Mouse (Mus musculus) left cerebral cortex, postnatal 4 days (tissue): Measurements from ENCODE around the gene Ttc23. TPM values are rescaled to one million over a fixed set of nuclear protein-coding genes. Genes with fewer than 3 reads are reported as not detected.

Experiments
- DNase-seq: peaks from one replicate; pipeline ENCODE4 v3.0.0-alpha.2; 2022
- intact Hi-C: fragments of 180-260 bp; cut with DNase I; formaldehyde crosslinking; loops from one replicate; pipeline ENCODE4 v1.15.1; 2025
- total RNA-seq, 2 experiments: library from RNA; stranded (reverse); gene quantifications; 2 replicates each; pipeline ENCODE4 v1.2.3; 2021

Ttc23 gene
- total RNA-seq, 2 experiments from 2014 or later, result 8.7 to 9.6 TPM

DNA sequence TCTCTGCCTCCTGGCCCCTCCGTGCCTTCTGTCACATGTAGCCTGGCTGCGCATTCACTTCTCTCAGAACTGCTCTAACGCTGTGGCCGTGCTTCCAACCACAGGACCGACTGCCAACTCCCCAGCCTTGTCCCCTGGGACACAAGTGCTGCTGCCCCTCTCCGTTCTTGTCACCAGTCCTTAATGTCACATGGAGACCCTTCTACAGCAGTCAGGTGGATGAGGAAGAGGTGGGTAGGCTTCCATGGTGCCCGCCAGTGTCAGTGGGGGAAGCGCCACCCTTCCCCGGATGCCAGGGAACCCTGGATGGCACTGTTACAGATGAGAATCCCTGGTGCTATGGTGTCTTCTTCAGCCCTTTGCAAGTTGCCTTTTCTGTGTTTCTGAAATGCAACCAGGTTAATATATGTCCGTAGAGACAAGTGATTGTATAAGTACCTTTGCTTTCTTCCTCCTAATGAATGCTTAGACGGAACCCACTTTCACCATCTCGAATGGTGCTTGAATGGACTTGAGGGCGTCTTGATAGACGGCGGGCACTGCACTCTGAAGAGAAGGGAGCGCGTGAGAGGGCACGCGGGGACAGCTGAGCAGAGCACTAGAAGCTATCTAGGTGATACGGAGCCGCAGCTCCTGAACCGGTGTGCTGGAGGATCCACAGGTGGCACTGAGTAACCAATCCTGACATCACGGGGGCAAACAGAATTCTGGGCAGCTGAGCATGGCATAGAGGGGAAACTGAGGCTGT, 45.8 kb downstream of the Ttc23 start:
- DNase-seq, result no peak
- intact Hi-C loops, result no loop called here

DNA sequence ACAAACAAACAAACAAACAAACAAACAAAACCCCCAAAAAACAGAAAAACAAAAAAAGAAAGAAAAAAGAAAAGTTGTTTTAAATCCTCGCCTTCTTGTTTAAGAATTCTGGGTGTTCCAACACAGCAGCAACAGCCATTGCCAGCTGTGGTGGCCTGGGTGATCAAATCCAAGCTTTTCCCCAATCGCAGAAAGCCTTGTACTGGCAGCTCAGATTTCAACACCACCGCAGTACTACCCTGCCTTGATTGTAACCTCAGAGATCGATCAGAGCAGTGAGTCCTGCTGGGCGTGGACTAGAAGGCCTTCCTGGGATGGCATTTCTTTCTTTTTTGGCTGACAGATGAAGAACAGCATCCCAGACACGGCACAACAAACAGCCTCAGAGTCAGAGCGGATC, 48.7 kb downstream of the Ttc23 start:
- no peak for DNase-seq
- intact Hi-C loops, result no loop called here

DNA sequence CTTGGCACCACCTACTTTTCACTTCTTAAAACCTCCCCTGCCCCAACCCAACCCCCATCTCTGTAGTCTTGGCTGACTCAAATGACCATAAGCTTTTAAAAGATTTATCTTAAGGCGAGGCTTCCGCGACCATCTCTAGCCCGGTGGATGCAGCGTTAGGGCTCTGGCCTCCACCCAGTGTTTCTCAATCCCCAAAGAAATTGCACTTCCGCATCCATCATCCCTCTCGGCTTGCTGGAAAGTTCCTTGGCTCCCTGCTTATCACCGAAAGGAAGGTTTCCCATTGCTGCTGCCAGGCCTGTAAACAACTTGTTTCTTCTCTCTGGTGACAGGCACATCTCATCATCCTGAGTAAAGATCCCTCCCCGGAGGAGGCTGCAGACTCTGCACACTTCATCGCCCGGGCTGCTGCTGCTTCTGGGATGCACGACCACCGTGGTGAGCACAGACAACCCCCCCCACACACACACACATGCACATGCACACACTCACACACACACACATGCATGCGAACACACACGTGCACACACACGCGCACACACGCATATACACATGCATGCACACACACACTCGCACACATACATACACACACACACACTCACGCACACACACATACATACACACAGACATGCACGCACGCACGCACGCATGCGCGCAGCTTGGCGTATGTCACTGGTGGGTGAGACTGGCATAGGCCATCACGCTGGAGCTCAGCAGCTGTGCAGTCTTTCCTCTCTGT, 50.9 kb downstream of the Ttc23 start:
- intact Hi-C loops, result no loop called here
- DNase-seq, result no peak

DNA sequence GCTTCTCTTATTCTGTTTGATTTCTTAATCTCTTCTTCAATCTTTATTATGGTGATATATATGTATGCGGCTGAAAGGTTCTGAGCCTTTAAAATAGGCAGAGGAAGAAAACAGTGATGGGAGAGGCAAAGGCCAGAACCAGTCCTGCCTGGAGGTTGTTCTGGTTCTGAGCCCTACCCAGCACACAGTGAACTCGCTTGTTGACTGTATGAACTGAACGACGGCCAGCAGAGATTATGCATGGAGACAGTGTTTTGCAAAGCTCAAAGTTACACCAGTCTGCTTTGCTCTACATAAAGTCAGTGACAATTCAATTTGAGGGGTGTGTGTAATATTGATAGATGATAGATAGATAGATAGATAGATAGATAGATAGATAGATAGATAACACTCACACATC, 52.1 kb downstream of the Ttc23 start:
- no peak for DNase-seq
- intact Hi-C loops, result no loop called here

DNA sequence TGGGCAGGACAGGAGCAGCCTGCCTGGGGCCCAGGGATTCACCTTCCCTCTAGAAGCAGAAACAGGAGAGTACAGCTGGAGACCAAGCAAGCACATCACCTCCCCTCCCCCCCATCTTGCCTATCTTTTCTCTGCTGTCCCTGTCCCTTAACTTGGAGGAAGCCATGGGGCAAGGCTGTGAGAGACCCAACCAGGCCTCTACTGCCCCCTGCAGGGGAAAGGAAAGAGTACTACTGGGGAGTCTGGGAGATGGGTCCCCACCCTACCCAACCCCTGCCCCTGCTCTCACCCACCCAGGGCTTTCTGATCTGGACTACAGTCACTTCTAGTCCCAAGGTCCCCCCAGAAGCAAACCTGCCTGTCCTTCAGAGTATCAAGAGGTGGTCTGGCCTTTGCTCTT, 53.6 kb downstream of the Ttc23 start:
- peak; percentile 39 for DNase-seq
- intact Hi-C loops, result no loop called here

DNA sequence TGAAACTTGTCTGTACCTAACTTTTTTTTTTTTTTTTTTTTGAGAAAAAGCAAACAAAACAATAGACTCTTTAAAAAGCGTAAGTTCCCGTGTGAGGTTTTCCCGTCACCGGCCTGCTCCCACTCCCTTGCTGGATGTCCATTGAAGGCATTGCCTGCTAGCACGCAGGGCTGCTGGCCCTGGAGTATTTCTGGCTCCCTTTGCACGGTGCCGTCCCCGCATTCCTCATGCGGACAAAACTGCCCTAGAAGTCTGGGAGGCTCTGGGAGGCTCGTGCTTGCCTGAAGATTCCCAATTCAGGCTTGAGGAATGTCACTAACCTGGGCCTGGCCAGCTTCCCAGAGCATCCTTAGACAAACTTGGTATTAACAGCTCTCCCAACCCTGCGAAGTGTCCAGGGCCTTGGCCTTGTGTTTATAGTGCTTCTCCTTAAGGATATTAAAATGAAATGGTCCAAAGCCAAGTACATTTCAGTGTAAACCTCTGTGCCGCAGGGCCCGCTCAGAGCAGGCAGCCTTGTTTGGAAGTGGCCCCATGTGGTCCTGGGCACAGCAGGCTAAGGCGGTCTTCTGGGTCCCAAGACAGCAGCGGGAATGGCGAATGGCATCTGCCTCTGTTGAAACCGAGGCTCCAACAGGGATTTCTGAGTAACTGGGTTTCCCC, 54.2 kb downstream of the Ttc23 start:
- intact Hi-C loops, result no loop called here

DNA sequence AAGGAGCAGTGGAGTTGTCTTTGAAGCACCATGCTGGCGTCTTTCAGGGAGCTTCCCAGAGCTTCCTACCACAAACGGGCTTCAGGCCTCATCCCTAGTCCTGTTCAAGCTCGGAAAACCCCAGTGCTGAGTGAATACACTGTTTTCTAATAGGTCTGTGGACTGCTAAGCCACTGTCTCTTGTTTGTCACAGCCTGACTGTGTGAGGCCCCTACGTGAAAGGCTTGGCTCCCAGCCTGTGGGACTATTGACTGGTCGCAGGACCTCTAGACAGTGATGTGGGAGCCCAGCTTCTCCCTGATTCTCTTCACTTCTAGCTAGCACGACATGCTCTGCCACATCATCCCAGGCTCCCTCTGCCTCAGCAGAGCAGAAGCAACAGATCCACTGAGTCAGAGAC, 61.0 kb downstream of the Ttc23 start:
- intact Hi-C loops, result no loop called here
- DNase-seq, result no peak

More for the DNA sequence above, 54.2 kb downstream of the Ttc23 start:
- DNase-seq, result no peak

DNA sequence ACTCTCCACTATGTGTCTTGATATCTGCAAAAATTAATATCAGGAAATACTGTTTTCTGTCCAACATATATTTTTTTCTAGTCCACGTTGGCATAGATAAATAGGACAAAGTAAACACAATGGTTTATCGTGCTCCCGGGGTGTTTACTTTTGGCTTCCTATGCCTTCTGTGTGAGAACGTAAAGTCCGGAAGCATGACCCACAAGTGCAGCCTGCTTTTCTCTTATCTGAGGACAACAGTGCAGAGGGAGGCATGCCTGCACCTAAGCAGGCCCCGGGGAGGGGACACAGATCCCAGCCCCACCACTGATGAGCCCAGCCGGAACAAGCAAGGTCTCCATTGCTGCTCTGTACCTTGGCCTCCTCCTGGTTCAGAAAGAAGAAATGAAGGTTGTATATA, 63.0 kb downstream of the Ttc23 start:
- intact Hi-C loops, result no loop called here
- DNase-seq, result no peak

DNA sequence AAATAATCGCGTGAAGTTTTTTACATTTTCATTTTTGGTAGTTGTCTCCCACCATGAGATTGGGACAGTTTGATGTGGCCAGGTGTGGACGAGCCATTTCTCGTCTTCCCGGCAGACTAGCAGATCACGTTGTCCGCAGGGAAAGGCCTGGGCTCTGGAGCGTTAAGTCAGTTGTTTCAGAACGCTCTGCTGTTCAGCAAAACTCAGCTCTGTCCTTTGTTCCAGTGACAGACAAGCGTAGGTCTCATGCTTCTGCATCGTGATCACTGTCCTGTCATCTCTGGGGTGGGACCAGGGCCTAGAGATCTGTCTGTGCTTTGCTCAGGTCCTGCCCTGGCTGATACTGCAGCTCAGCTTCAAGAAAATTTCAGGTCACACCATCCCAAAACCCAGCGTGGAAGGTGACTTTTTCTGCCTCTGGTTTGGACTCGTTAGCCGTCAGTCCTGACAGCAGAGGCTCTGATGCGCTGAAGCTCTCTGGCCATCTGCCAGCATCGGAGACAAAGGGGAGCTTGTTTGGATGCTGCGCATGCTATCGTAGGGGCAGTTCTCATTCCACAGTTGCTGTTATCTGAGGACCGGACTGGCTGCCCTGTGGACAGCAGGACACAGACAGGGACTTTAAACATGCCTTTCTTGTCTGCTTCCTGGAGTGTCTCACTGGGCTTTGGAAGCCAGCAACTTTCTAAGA, 66.8 kb downstream of the Ttc23 start:
- intact Hi-C loops, result no loop called here
- DNase-seq, result peak; percentile 78

DNA sequence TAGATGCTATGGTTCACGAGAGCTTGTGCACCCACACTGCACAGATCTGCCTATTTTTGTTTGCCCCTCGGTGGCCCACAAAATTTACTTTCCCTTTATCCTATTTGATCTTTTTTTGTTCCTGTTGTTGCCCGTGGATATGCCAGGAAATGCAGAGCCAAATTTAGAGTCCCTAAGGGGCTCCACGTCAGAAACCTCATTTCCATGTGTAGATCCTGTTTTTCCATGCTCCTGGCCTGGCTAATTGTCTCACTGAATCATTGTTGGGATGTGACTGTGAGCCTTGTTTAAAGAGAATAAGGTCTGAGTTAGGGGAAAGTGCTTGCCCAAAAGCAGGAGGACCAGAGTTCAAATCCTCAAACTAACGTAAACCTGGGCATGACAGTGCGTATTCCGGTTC, 68.0 kb downstream of the Ttc23 start:
- intact Hi-C loops, result no loop called here

DNA sequence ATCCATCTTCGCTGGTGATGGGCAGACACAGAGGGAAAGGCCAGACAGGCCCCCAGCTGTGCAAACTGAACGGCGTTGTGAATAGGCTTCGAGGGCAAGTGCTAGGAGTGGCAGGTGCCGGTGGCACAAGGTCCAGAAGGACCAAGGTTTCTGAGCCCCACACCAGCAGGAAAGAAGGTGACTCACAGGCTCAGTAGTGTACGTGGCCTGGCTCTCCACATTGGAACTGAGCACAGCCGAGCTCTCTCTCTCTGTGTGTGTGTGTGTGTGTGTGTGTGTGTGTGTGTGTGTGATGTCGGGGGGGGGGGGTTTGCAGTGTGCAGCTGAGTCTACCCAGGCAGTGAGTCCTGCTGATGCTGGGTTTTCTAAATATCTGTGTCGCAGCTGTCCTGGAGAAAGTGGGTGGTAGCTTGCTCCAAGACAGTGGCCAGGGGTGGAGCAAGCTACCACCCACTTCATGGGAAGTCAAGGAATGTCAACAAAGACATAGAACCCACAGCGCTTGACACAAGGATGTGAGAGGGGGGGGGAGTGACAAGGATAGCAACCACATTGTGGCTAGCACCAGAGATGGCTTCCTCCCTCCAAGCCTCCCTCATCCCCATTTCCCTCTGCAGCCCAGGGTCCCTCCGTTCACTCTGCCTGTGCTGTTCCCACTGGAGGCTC, 69.1 kb downstream of the Ttc23 start:
- intact Hi-C loops, result no loop called here
- DNase-seq, result no peak

More for the DNA sequence above, 68.0 kb downstream of the Ttc23 start:
- no peak for DNase-seq

DNA sequence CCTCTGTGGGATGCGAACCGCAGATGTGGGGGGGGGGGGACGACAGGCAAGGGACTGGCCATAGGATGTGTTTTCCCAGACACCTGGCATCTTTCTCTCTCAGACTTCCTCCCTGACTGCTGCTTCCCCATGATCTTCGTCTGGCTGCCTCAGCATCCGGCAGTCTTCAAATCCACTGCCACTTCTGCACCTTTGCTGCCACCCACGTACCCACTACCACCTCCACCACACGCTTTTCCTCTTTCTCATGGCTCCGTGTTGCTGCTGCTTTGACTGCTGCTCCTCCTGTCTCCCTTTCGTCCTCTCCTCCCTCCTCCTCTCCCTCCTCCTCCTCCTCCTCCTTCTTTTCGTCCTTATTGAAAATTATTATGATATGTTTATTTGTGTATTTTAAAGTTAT, 69.7 kb downstream of the Ttc23 start:
- DNase-seq, result no peak

DNA sequence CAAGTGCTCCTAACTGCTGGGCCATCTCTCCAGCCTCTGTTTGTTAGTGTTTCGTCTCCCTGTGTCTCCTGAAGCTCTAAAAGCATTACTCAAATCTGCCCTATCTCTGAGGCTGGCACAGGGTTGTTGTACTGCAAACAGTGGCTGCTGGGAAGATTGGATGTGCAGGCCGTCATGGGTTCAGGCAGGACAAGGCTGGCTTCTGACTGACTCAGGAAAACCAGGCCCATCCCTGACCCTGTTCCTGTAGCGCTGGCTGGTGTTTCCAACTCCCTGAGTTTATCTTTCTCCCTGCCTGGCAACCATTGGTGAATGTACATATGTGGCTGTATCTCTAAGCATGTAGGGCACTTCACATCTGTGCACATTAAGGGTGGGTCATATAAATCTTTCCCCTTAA, 70.3 kb downstream of the Ttc23 start:
- DNase-seq, result no peak
- intact Hi-C loops, result no loop called here

More for the DNA sequence above, 69.7 kb downstream of the Ttc23 start:
- intact Hi-C loops, result no loop called here

DNA sequence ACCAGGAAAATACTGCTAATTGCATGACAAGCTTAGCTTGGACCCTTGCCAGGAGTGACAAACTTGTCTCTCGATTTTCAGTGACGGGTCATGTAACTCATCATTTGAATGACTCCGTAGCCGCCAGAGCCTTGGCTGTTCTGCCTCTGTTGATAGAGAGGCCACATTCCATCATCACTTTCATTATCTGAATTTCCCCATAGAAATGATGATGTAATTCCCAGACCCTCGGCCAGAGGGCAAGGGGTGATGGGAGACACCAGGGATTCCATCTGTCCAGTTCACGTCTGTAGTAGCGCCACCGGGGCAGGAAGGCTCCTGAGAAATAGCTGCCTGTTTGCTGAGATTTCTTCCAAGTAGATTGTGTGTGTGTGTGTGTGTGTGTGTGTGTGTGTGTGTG, 71.6 kb downstream of the Ttc23 start:
- DNase-seq, result no peak
- intact Hi-C loops, result no loop called here

DNA sequence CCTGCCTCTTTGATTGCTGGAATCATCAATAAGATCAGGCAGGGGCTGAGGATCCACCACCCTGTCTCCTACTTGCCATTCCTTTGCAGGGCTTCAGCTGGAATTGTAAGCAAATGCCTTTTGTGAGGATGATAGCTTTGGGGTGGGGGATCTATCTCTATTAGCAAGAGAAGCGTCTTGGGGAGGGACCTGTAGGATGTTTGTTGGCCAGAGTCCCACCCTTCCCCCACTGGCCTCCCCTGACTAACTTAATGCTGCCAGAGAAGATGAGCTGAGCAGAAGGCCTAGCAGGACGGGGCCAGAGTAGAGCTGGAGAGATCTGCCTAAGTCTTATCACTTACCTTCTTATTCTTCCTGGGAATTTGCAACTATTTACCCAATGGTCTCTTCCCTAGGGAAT, 75.0 kb downstream of the Ttc23 start:
- no peak for DNase-seq
- intact Hi-C loops, result no loop called here

DNA sequence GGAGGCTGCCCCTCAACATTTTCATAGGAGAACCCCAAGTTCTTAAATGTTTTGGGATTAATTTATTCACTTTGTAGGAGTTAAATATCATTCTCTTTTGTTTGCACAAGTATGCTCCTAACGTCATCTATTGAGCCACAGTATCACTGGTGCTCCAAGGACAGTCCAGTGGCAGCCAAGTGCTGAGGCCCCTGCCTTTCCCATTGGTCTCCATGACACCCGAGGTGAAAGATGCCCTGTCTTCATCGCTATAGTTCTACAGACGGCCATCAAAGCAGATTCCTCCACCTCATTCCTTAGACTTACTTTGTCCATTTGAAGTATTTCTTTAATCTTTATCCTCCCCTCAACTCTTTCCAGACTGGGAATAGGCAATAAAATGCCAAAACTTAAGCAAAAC, 77.3 kb downstream of the Ttc23 start:
- intact Hi-C loops, result no loop called here
- DNase-seq, result no peak

DNA sequence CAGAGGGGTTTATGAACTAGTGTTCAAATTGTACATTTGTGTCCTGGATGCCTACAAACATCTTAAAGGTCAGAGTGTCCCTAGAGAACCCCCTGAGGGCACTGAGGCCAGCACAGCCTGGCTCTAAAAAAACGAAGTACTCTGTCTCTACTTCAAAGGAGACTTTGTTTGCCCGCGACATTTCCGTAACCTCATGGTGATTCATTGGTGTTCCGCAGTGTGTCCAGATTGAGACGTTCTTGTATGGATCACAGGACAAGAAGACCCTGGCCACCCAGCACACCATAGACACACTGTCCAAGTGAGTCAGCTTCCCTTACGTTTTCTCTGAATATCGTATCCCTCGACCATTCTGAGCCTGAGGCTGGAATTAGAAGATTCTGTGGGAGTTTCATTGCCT, 77.8 kb downstream of the Ttc23 start:
- DNase-seq, result no peak
- intact Hi-C loops, result no loop called here

DNA sequence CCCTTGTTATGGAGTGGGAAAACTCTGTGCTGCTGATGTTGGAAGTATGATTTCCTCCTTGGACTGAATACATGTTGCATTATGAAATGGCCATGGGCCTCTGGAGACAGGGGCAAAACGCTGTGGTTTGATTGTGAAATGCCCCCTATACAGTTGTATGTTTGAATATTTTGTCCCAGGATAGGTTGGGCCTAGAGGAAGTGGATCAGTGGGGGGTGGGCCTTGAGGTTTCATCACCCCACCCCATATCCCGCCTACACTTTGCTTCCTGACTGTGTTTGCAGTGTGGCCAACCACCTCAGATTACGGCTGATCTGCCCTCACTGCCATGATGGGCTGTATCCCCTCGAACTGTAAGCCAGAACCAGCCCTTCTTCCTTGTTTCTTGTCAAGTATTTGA, 81.0 kb downstream of the Ttc23 start:
- intact Hi-C loops, result no loop called here
- DNase-seq, result no peak

DNA sequence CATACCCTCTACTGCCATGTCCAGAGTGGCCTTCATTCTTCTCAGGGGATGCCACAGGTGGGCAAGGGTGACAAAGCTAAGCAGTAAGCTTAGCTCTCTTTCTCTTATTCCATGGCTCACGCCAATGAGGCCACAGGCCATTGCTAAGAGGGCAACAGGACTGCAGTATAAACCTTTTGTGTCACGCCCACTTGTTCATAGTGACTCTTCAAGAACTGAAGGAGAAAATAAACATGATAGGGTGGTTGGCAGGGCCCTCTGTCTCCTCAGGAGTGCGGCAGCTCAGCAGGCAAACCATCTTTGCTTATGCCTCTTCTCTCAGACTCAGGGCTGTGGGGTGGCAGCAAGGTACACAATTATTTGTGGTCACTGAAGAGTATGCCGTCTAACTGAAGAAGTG, 81.6 kb downstream of the Ttc23 start:
- intact Hi-C loops, result no loop called here
- no peak for DNase-seq

DNA sequence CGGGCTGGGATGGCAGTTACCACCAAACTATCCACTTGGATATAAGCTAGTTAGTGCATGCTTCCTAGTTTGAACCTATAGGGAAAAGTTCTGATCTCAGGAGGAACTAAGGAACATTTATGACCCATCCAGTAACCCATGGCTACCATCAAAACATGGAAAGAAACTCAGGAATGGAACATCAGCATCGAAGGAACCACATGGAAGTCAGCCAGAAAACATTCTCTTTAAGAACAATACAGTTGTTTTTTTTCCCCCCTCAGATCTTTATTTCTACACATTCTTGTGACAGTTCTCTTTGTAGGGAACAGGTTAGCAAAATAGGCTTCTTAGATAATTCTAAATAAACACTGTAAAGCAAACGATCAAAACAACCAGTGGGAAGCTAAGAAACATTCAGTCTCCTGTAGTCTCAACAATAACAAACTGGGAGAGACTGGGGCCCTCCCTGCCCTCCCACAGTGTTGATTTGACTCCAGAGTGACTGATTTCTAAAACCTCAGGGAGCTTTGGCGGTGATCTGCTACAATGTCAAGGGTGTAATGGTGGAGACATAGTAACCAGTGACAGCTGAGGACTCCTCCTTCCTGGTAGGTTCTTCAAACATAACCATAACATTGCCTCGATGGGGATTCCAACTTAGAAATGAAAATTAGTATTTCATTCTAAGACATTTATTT, 83.4 kb downstream of the Ttc23 start:
- DNase-seq, result no peak
- intact Hi-C loops, result no loop called here
